Mouse (Mus musculus) lung, postnatal 0 days (tissue): ENCODE data around the gene Polr3c. TPM values are rescaled to one million over a fixed set of nuclear protein-coding genes. Genes with fewer than 3 reads are reported as not detected.
A peak's percentile ranks its signal among the peaks of the same experiment; 100 is the strongest.
"Not testable (repeated sequence)": the region's sequence is repeated elsewhere in the genome, so short reads cannot be mapped to it uniquely, and the experiment has no call there.

Experiments
- ATAC-seq: fragments of 200-750 bp; cut with Nextera tagmentation; 2 replicates; pipeline ENCODE4 v1.8.0; 2017; ENCODE audit warnings: moderate library complexity
- DNase-seq: peaks from one replicate; pipeline ENCODE4 v3.0.0-alpha.2; 2016; ENCODE audit warnings: low spot score
- H3K27ac ChIP-seq: fragments of 300-500 bp; sonication (generic); 2 replicates; pipeline ENCODE4 v1.5.1; 2014; ENCODE audit warnings: antibody characterized with exemption, mild to moderate bottlenecking, low read length, mixed read lengths
- H3K27me3 ChIP-seq: fragments of 300-500 bp; sonication (generic); replicated peaks from 2 replicates; pipeline ENCODE4 v1.6.1; 2014; ENCODE audit warnings: low read length, mixed read lengths; ENCODE audit not compliant: insufficient read depth
- H3K36me3 ChIP-seq: fragments of 300-500 bp; sonication (generic); 2 replicates; pipeline ENCODE4 v1.6.1; 2014; ENCODE audit warnings: low read length, mixed read lengths; ENCODE audit not compliant: insufficient read depth
- H3K4me1 ChIP-seq: fragments of 300-500 bp; sonication (generic); 2 replicates; pipeline ENCODE4 v1.6.1; 2014; ENCODE audit warnings: antibody characterized with exemption, low read depth, low read length, mixed read lengths; ENCODE audit not compliant: insufficient read depth
- H3K4me2 ChIP-seq: fragments of 300-500 bp; sonication (generic); replicated peaks from 2 replicates; pipeline ENCODE4 v1.6.1; 2014; ENCODE audit warnings: low read depth, mild to moderate bottlenecking, low read length, moderate library complexity, mixed read lengths
- H3K4me3 ChIP-seq: fragments of 300-500 bp; sonication (generic); 2 replicates; pipeline ENCODE4 v1.5.1; 2014; ENCODE audit warnings: low read depth, low read length
- H3K9ac ChIP-seq: fragments of 300-500 bp; sonication (generic); replicated peaks from 2 replicates; pipeline ENCODE4 v1.6.1; 2014; ENCODE audit warnings: low read depth, mild to moderate bottlenecking
- H3K9me3 ChIP-seq: fragments of 300-500 bp; sonication (generic); 2 replicates; pipeline ENCODE4 v1.6.1; 2016; ENCODE audit warnings: low read length, mixed read lengths
- CTCF ChIP-seq: IDR thresholded peaks from 2 replicates; pipeline ENCODE4 v1.5.1; 2016; ENCODE audit warnings: antibody characterized with exemption, mild to moderate bottlenecking
- EP300 ChIP-seq: IDR thresholded peaks from 2 replicates; pipeline ENCODE4 v1.6.1; 2016; ENCODE audit warnings: antibody characterized with exemption, mild to moderate bottlenecking, control low read depth
- WGBS: fragments of 180-500 bp; shearing (Covaris S2); extraction: QIAGEN DNeasy Blood & Tissue Kit; methylation state at CpG from one replicate; pipeline ENCODE4 v1.1.7; 2014; 5-methylcytosine and 5-hydroxymethylcytosine counted together
- polyA plus RNA-seq: library from polyadenylated mRNA; unstranded; fragments of >200 nt; fragmentation: Nextera tagmentation; extraction: Ambion mirVana; gene quantifications from 2 replicates; pipeline ENCODE4 v1.2.1, GENCODE M21; 2015

Polr3c gene
- polyA plus RNA-seq, 1 experiment from 2014 or later, result 17.9 TPM

DNA sequence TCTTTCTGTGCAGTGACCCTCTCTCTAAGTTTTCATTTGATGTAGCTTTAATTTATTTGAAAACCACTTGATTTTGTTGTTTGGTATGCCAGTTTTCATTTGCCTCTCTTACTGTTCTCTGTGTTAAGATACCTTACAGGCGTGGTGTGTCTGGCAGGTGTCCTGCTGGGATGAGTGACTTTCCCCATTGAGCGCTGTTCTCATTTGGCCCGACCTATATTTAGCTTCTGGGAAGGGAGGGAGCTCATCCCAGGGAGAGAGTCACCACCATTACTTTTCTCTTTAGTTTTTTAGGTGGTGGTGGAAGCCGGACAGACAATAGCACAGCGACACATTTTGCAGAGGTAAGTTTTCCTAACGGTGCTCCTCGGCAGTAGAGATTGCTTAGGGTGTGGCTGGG lies 30.3 kb upstream of the Polr3c start:
- Histone ChIP-seq H3K27ac (no peak overlapping the region), H3K36me3 (no peaks in the 10 kb centered on the region), H3K4me1 (no peaks in the 10 kb centered on the region), H3K9ac (no peak overlapping the region), H3K9me3 (no peaks in the 10 kb centered on the region), H3K27me3 (no peaks in the 10 kb centered on the region), H3K4me3 (no peak overlapping the region), H3K4me2 (no peak overlapping the region)
- no peak for ATAC-seq
- 64% methylated on average over 7 of the region's 7 CpGs for WGBS
- no peak for TF ChIP-seq EP300
- TF ChIP-seq CTCF, result no peak
- DNase-seq, result no peak

DNA sequence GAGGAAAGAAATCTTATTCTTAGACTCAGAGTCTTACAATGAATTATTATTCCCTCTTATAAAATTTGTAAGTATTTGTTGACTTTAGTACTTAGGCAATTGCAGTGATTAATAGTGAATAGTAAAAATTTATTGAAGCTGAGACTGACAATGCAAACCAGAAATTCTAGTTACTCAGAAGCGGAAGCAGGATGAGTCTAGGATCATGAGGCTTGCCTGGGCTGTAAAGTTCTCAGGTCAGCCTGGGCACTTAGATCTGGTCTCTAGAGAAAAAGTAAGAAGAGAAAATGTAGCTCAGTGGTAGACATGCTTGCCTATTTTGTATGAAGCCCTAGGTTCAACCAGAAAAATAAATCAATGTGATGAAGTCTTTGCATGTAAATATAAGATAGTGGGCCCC lies 28.5 kb upstream of the Polr3c start:
- 85% methylated on average over 1 of the region's 1 CpGs for WGBS
- Histone ChIP-seq H3K4me3 (no peak overlapping the region), H3K4me1 (no peaks in the 10 kb centered on the region), H3K27ac (no peak overlapping the region), H3K27me3 (no peaks in the 10 kb centered on the region), H3K36me3 (no peaks in the 10 kb centered on the region), H3K9ac (no peak overlapping the region), H3K9me3 (no peaks in the 10 kb centered on the region), H3K4me2 (no peak overlapping the region)
- TF ChIP-seq EP300 (no peak), CTCF (no peak)
- DNase-seq (no peak), ATAC-seq (no peak)

DNA sequence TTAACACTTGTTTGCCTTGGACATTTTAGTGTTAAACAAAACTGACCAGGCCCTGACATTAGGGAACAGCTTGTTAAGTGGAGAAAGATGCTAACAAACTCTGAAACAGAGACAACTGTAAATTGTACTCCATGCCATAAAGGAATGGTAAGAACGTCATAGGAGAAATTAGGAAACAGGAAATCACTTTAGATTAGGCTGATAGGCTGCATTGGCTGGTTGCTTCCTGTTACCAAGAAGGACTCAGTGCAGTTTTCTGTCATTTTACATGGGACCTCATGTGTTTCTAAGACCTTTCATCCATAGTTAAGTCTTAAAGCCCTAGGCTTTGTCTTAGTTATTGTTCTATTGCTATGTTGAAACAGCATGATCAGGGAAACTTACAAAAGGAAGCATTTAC lies 19.4 kb upstream of the Polr3c start:
- no peak overlapping the region for H3K9ac ChIP-seq
- TF ChIP-seq CTCF, result no peak
- TF ChIP-seq EP300, result no peak
- H3K9me3 ChIP-seq, result no peaks in the 10 kb centered on the region
- H3K4me2 ChIP-seq, result no peak overlapping the region
- no peaks in the 10 kb centered on the region for H3K27me3 ChIP-seq
- H3K4me1 ChIP-seq, result no peaks in the 10 kb centered on the region
- DNase-seq, result no peak
- H3K4me3 ChIP-seq, result no peak overlapping the region
- WGBS, result 38% methylated on average over 1 of the region's 1 CpGs
- no peak for ATAC-seq
- no peaks in the 10 kb centered on the region for H3K36me3 ChIP-seq
- no peak overlapping the region for H3K27ac ChIP-seq

DNA sequence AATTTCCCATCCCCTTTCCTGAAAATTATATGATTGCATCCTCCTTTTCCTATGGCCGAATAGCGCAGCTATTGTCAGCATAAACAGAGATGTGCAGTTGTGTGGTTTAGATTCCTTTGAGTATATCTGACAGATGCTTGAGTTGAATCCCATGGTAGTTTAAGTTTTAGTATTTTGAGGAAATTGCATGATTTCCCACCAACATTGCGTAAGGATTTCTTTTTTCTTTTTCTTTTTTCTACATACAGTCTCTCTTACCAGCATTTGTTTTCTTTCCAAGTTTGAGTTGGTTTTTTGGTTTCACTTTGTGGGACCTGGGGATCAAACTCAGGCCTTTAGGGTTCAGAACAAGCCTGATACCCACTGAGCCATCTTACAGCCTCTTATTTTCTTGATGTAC lies 16.9 kb upstream of the Polr3c start:
- Histone ChIP-seq H3K4me2 (no peak overlapping the region), H3K9me3 (no peaks in the 10 kb centered on the region), H3K9ac (no peak overlapping the region), H3K27me3 (no peaks in the 10 kb centered on the region), H3K4me1 (no peaks in the 10 kb centered on the region), H3K36me3 (no peaks in the 10 kb centered on the region), H3K27ac (no peak overlapping the region), H3K4me3 (no peak overlapping the region)
- 82% methylated on average over 3 of the region's 3 CpGs for WGBS
- no peak for ATAC-seq
- DNase-seq, result peak; percentile 33
- TF ChIP-seq EP300, result no peak

DNA sequence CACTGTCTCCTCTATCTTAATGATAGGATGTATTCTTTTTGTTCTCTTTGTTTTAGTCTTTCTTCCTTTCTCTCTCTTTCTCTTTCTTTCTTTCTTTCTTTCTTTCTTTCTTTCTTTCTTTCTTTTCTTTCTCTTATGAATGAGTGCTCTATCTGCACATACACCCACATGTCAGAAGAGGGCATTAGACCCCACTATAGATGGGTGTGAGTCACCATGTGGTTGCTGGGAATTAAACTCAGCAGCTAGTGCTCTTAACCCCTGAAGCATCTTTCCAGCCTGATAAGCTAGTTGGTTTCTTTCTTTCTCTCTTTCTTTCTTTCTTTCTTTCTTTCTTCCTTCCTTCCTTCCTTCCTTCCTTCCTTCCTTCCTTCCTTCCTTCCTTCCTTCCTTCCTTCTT lies 12.9 kb upstream of the Polr3c start:
- H3K27me3 ChIP-seq, H3K4me3 ChIP-seq, H3K9me3 ChIP-seq, H3K4me2 ChIP-seq, H3K36me3 ChIP-seq, H3K27ac ChIP-seq, H3K9ac ChIP-seq, H3K4me1 ChIP-seq, ATAC-seq, DNase-seq: not testable (repeated sequence)
- TF ChIP-seq CTCF, result peak; percentile 17; the same call in 1 of the 2 replicates

DNA sequence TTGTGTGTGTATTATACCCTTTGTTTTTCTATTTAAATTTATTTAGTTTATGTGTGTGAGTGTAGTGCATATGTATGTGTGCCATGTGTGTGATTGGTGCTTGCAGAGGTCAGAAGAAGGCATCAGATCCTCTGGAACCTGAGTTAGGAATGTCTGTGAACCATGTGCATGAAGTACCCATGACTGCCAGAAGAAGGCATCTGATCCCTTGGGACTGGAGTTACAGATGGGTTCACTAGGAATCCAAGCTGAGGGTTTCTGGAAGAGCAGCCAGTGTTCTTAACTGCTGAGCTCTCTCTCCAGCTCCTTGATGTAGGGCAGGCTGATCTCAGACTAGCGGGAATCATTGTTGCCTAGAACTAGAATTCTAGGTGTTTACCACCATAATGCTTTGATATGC lies 10.6 kb upstream of the Polr3c start:
- TF ChIP-seq EP300 (no peak), CTCF (peak; percentile 63)
- ATAC-seq (no peak), DNase-seq (peak; percentile 55)
- H3K36me3 ChIP-seq, result no peaks in the 10 kb centered on the region
- no peaks in the 10 kb centered on the region for H3K9me3 ChIP-seq
- no peak overlapping the region for H3K27ac ChIP-seq
- no peaks in the 10 kb centered on the region for H3K27me3 ChIP-seq
- H3K4me1 ChIP-seq, result no peaks in the 10 kb centered on the region
- H3K9ac ChIP-seq, result no peak overlapping the region
- no peak overlapping the region for H3K4me3 ChIP-seq
- WGBS, result 87% methylated on average over 1 of the region's 1 CpGs
- H3K4me2 ChIP-seq, result no peak overlapping the region

DNA sequence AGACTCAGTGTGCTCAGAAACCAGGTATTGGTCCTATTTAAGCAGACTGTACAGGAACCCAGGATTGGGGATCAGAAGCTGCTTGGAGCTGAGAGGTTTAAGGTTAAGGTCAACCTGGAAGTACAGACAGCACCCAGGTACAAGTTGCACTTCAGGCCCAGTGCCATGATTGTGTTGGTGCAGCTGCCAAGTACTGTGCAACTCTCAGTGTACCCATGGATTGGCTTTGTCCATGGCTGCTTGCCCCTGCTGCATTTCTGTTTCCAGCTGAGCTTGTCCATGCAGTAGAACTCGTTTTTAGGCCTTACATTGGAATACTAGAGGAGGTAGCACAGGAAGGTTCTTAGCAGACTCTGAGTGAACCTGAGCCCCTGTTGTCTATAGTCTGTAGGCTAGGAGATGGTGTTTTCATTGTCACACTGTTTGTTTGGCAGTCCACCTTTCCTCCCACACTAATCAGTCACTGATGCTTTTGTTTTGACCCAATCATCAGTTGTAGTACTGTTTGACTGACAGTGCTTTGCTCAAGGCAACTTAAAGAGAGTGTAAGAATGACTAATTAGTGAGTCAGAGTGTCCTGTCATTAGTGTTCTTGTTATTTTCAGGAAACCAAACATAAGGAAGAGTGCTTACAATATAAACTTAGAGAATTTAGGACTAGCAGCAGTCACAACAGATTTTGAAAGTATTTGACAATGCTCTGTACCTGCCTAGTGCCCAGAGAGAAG lies 9.7 kb upstream of the Polr3c start:
- no peaks in the 10 kb centered on the region for H3K9me3 ChIP-seq
- no peaks in the 10 kb centered on the region for H3K36me3 ChIP-seq
- H3K4me1 ChIP-seq, result no peaks in the 10 kb centered on the region
- no peak overlapping the region for H3K4me2 ChIP-seq
- no peaks in the 10 kb centered on the region for H3K27me3 ChIP-seq
- ATAC-seq (no peak), DNase-seq (no peak)
- 33% methylated on average over 1 of the region's 1 CpGs for WGBS
- H3K4me3 ChIP-seq, result no peak overlapping the region
- no peak overlapping the region for H3K27ac ChIP-seq
- H3K9ac ChIP-seq, result no peak overlapping the region
- no peak for TF ChIP-seq EP300
- no peak for TF ChIP-seq CTCF
